Mouse (Mus musculus) kidney, adult 2 months (tissue): ENCODE results near the gene Ms4a4c.

Experiments
- CTCF ChIP-seq: fragments of 200-500 bp; conservative IDR thresholded peaks from 2 replicates; pipeline ENCODE4 v1.5.1; 2011; ENCODE audit warnings: low read depth, mild to moderate bottlenecking, control low read depth, low read length, moderate library complexity, mixed read lengths; ENCODE audit not compliant: insufficient read depth, insufficient read length
- POLR2A ChIP-seq: fragments of 200-500 bp; IDR thresholded peaks from one replicate; pipeline ENCODE4 v1.6.1; 2011; ENCODE audit warnings: low read depth, low read length, control low read depth

GRCm38 (mm10) chr19:11371181-11371580 lies 33.4 kb upstream of the Ms4a4c start:
- TF ChIP-seq CTCF (no peak), POLR2A (no peak)
